Mouse (Mus musculus) Patski (cell line): ENCODE results near the gene Mical1. TPM values are rescaled to one million over a fixed set of nuclear protein-coding genes. Genes with fewer than 3 reads are reported as not detected.
"Not testable (repeated sequence)": the region's sequence is repeated elsewhere in the genome, so short reads cannot be mapped to it uniquely, and the experiment has no call there.

Experiments
- ATAC-seq: fragments of 100-300 bp; one replicate; pipeline ENCODE4 v1.8.0; 2021
- CTCF ChIA-PET: fragments of 350-600 bp; sonication (Branson Sonifier 250); formaldehyde crosslinking; loops from one replicate; lab custom pipeline; 2022; ENCODE audit warnings: inconsistent platforms; lab: Charles Lee
- POLR2A ChIA-PET: fragments of 350-600 bp; sonication (Branson Sonifier 250); formaldehyde crosslinking; loops from one replicate; lab custom pipeline; 2022; ENCODE audit warnings: antibody characterized with exemption, inconsistent platforms; lab: Charles Lee
- DNase-seq: peaks from one replicate; pipeline ENCODE4 v3.0.0-alpha.2; 2011; ENCODE audit warnings: low read depth, low spot score
- H3K27me3 ChIP-seq: fragments of 371-371 bp; one replicate; pipeline ENCODE4 v1.5.1; 2021
- CTCF ChIP-seq: fragments of 100-300 bp; IDR thresholded peaks from one replicate; pipeline ENCODE4 v1.5.1; 2021
- in situ Hi-C: fragments of 300-500 bp; cut with MboI; formaldehyde crosslinking; loops from 3 replicates; pipeline ENCODE4 v1.11.1; 2018; ENCODE audit warnings: low pct_unique_long_range_greater_than_20kb, mixed read lengths
- polyA plus RNA-seq: library from polyadenylated mRNA; unstranded; gene quantifications from one replicate; pipeline ENCODE4 v1.2.3, GENCODE M21; 2021

The Mical1 gene
- polyA plus RNA-seq, 1 experiment from 2014 or later = 16.6 TPM

- POLR2A ChIA-PET = interaction anchor here (1.1 to 1.3 kb wide), 3 partner anchors 13 to 40 kb away, joined by 3 to 6 read pairs (median 4); partner anchors contain the start of gene Zbtb24
- in situ Hi-C loops = no loop called here
Measured at GRCm38 (mm10) chr10:41489708-41490517, 13.8 kb downstream of the Mical1 start, which contains the start of the genes Smpd2 and Ppil6. Gene Smpd2, minus strand, starts transcription at chr10:41490369. Gene Ppil6, plus strand, starts transcription at chr10:41490439.

DNA sequence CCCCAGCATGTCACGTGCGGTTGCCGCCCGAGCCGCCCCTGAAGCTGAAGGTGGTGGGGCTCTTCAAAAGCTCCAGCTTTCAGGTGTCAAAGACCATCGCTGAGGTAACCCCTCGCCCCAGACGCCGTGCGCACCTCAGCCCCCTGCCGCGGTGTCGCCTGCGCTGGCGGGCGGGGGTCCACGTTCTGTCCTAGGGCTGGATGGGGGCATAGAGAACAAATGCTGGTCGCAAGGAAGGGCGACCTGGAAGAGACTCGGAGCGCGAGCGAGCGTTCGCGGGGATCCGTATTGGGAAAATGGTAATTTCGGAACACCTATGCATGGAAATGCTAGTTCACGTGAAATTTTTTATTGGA, 14.4 kb downstream of the Mical1 start:
- no peaks in the 10 kb centered on the region for H3K27me3 ChIP-seq
- no peak for DNase-seq
- TF ChIP-seq CTCF = no peak
- in situ Hi-C loops = no loop called here
- peak; percentile 3 for ATAC-seq
- ChIA-PET POLR2A (interaction anchor here (0.6 to 1.3 kb wide), 4 partner anchors 13 to 1644 kb away, joined by 3 to 6 read pairs (median 4); partner anchors contain the start of gene Zbtb24), CTCF (interaction anchor here (1.0 kb wide), 1 partner anchor 14 kb away, joined by 3 read pairs; the partner anchor contains the start of gene Mical1)

More at GRCm38 (mm10) chr10:41489708-41490517, 13.8 kb downstream of the Mical1 start, which contains the start of the genes Smpd2 and Ppil6:
- no peaks in the 10 kb centered on the region for H3K27me3 ChIP-seq
- peak; percentile 66 for DNase-seq
- no peak for TF ChIP-seq CTCF
- CTCF ChIA-PET = interaction anchor here (1.0 kb wide), 3 partner anchors 14 to 186 kb away, joined by 3 read pairs; partner anchors contain the start of genes Ak9 and Mical1
- ATAC-seq = peak; percentile 90

DNA sequence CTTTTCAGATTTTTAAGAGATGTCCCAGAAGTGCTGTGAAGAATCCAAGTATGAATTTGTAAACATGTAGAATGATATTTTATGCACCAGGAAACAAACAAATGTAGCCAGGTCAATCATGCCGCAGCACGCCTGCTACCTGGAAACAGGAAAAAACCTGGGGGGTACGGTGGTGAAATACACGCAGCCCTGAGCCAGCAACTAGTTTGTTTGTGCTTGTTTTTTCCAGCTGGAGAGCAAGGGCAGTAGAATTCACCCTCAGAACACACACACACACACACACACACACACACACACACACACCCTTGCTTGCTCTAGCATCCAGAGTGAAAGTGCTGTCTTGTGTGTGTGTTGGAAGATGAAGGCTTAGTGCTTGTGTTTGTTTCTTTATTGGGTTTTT, 15.0 kb downstream of the Mical1 start:
- no peak for TF ChIP-seq CTCF
- CTCF ChIA-PET = no interaction called here
- in situ Hi-C loops = no loop called here
- ATAC-seq (no peak), DNase-seq (no peak)
- no peaks in the 10 kb centered on the region for H3K27me3 ChIP-seq
- POLR2A ChIA-PET = interaction anchor here (0.6 to 1.3 kb wide), 6 partner anchors 14 to 1643 kb away, joined by 3 to 4 read pairs (median 3); no protein-coding TSS in a partner anchor

DNA sequence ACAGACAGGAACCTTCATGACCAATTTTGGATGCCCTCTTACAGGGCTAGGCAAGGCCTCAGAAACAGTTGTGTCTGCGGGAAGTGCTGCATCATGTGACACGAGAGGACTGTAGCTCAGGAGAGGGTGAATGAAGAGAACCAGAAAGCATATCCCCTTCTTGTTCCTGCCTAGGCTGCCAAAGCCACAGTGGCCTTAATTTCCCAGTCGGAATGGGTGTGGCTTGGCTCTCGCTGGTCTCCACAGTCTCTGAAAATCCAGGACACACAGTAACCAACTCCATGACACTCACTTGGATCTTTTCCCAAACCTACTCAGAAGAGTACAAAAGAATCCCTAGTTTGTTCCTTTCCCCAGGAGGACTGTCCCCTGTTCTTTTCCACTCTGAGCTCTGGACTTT, 24.8 kb downstream of the Mical1 start:
- no peak for ATAC-seq
- no peaks in the 10 kb centered on the region for H3K27me3 ChIP-seq
- no peak for DNase-seq
- no peak for TF ChIP-seq CTCF
- CTCF ChIA-PET = interaction anchor here (1.6 kb wide), 1 partner anchor 20 kb away, joined by 3 read pairs; no protein-coding TSS in a partner anchor
- POLR2A ChIA-PET = no interaction called here
- in situ Hi-C loops = loop anchor here (5.0 kb wide), 2 partner anchors 199 to 499 kb away; partner anchors contain the start of genes Ak9 and Fig4

DNA sequence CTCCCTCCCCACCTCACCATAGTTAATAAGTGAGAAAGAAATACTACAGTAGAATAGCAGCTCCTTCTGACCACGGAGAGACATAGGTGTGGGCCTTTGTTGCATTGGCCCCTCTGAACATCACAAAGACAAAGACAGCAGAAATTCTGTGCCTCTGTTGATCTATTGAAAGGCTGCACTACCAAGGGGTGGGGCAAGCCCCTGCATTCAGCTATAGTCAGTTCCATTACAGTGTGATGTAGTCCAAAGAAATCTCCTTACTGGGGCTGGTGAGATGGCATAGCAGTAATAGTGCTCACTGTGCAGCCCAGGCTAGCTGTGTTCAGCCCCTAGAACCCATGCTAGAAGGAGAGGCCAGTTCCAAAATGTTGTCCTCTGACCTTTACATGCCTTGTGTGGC, 28.9 kb downstream of the Mical1 start:
- no peak for DNase-seq
- ATAC-seq = no peak
- in situ Hi-C loops = loop anchor here (5.0 kb wide), 2 partner anchors 203 to 503 kb away; partner anchors contain the start of genes Ak9 and Fig4
- ChIA-PET CTCF (interaction anchor here (0.7 to 4.0 kb wide), 6 partner anchors 9 to 184 kb away, joined by 3 to 23 read pairs (median 5); no protein-coding TSS in a partner anchor), POLR2A (no interaction called here)
- H3K27me3 ChIP-seq = no peaks in the 10 kb centered on the region
- TF ChIP-seq CTCF = no peak

- ATAC-seq, in situ Hi-C loops, H3K27me3 ChIP-seq: not testable (repeated sequence)
- ChIA-PET POLR2A (interaction anchor here (0.6 to 1.0 kb wide), 2 partner anchors 15 to 266 kb away, joined by 3 read pairs; no protein-coding TSS in a partner anchor), CTCF (interaction anchor here (0.7 to 4.0 kb wide), 10 partner anchors 9 to 489 kb away, joined by 3 to 23 read pairs (median 5); partner anchors contain the start of gene Ak9)
- peak; percentile 41 for DNase-seq
- TF ChIP-seq CTCF = peak; percentile 91
Measured at GRCm38 (mm10) chr10:41505446-41505845, 29.3 kb downstream of the Mical1 start.

DNA sequence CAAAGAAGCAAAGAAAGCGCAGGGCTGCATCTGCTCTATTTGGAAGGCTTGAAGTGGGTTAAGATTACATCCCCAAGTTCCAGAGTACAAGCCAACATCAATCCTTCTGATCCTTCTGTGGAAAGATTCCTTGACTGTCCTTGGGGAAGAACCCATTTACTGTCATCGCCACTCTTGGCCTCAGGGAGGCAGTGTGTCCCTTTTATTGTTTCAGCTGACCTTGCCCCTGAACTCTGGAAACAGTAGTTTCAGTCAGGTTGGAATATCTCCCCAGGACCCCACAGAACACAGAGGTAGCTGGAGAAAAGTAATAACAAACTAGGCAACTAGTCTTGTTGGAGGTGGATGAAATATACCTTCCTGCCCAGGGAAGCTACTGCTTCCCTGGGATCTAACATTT, 33.0 kb downstream of the Mical1 start:
- no peak for DNase-seq

GRCm38 (mm10) chr10:41514301-41514700, 38.2 kb downstream of the Mical1 start:
- H3K27me3 ChIP-seq = no peaks in the 10 kb centered on the region
- TF ChIP-seq CTCF = no peak
- POLR2A ChIA-PET = no interaction called here
- DNase-seq (no peak), ATAC-seq (no peak)
- in situ Hi-C loops = loop anchor here (5.0 kb wide), 1 partner anchor 783 kb away; no protein-coding TSS in a partner anchor
- CTCF ChIA-PET = interaction anchor here (1.0 to 9.3 kb wide), 4 partner anchors 9 to 169 kb away, joined by 4 to 63 read pairs (median 5); no protein-coding TSS in a partner anchor

More for the DNA sequence above, 33.0 kb downstream of the Mical1 start:
- no peak for ATAC-seq
- ChIA-PET POLR2A (interaction anchor here (1.2 kb wide), 1 partner anchor 9 kb away, joined by 4 read pairs; no protein-coding TSS in a partner anchor), CTCF (interaction anchor here (1.0 to 1.7 kb wide), 5 partner anchors 9 to 181 kb away, joined by 3 to 6 read pairs (median 4); no protein-coding TSS in a partner anchor)
- H3K27me3 ChIP-seq = no peaks in the 10 kb centered on the region
- in situ Hi-C loops = no loop called here
- peak; percentile 75 for TF ChIP-seq CTCF

- TF ChIP-seq CTCF = no peak
Measured at GRCm38 (mm10) chr10:41514921-41515320, 38.8 kb downstream of the Mical1 start.

More at GRCm38 (mm10) chr10:41514921-41515320, 38.8 kb downstream of the Mical1 start:
- ChIA-PET CTCF (interaction anchor here (1.0 to 9.3 kb wide), 4 partner anchors 10 to 173 kb away, joined by 5 to 63 read pairs (median 28); no protein-coding TSS in a partner anchor), POLR2A (interaction anchor here (0.6 to 1.2 kb wide), 2 partner anchors 9 to 84 kb away, joined by 3 to 4 read pairs; no protein-coding TSS in a partner anchor)
- DNase-seq = no peak
- no peak for ATAC-seq
- H3K27me3 ChIP-seq = no peaks in the 10 kb centered on the region
- in situ Hi-C loops = loop anchor here (5.0 kb wide), 2 partner anchors 167 to 782 kb away; no protein-coding TSS in a partner anchor
